Mouse (Mus musculus): ENCODE measurements around the gene Gpbp1l1.

The Gpbp1l1 gene

DNA sequence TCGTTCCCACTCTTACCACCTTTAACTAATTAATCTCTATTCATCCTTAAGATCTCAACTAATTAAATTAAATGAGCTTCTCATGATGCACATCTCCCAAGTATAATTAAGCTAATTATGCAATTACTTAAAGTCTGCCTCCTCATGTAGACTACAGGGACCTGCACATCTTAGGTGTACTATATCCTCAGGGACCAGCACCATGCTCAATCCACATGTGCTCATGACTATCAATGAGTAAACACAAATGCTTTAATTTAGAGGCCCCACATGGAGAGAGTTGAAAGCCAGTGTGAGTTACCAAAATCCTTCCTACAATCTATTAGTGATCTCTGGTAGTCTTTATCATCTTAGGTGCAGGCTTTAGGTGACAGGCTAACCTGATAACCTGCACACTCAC, 77.7 kb downstream of the Gpbp1l1 start:
- no peak for DNase-seq (ENCODE audit: low spot score)

DNA sequence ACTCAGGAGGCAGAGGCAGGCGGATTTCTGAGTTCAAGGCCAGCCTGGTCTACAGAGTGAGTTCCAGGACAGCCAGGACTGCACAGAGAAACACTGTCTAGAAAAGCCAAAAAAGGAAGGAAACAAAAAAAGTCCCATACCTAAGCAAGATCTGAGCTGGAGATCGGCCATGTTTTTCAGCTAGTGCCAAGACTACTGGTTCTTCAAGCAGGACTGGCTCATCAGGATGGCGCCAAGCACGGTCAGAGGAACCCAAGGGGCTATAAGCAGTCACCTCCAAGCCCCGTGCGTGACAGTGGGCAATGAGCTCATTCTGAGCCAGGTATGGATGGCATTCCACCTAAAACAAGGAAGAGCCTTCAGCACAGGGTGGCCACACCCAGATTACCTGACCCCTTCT, 81.4 kb downstream of the Gpbp1l1 start:
- no peak for DNase-seq (ENCODE audit: low spot score)

DNA sequence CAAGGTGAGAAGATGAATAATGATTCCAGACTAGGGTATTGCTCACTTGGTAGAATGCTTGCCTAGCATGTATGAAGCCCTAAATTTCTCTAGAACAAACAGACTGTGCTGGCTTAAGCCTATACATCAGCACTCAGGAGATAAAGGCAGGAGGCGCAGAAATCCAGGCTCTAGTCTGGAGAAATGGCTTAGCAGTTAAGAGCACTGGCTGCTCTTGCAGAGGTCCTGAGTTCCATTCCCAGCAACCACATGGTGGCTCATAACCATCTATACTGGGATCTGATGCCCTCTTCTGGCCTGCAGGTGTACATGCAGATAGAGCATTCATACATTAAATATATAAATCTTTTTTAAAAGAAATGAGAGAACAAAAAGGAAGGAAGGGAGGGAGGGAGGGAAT, 84.6 kb downstream of the Gpbp1l1 start:
- no peak for DNase-seq (ENCODE audit: low spot score)
